Mouse (Mus musculus) testis, adult 2 months (tissue): ENCODE results near the gene Ibtk.

Experiments
- CTCF ChIP-seq: fragments of 200-500 bp; IDR thresholded peaks from 2 replicates; pipeline ENCODE4 v1.5.1; 2012; ENCODE audit warnings: low read depth, mild to moderate bottlenecking, inconsistent platforms, low read length, moderate library complexity; ENCODE audit not compliant: control insufficient read depth, insufficient read depth, insufficient replicate concordance
- POLR2A ChIP-seq: fragments of 200-500 bp; IDR thresholded peaks from 2 replicates; pipeline ENCODE4 v1.6.1; 2012; ENCODE audit warnings: low read depth, mild to moderate bottlenecking, inconsistent platforms, low read length, moderate library complexity; ENCODE audit not compliant: control insufficient read depth

GRCm38 (mm10) chr9:85767255-85767654, 18.1 kb upstream of the Ibtk start:
- TF ChIP-seq CTCF (no peak), POLR2A (no peak)
